Mouse (Mus musculus): ENCODE measurements around the gene Cenph. TPM values are rescaled to one million over a fixed set of nuclear protein-coding genes. Genes with fewer than 3 reads are reported as not detected.

Cenph gene
- polyA plus RNA-seq, 1 experiment, result 1.7 TPM

Other genes with a start within 250 kb of the Cenph start
- gene Ocln, start 223.2 kb downstream of the Cenph start, polyA plus RNA-seq (2012; rRNA removed), result 7.7 and 8.3 TPM in 2 replicates
- gene Marveld2, start 158.9 kb downstream of the Cenph start, polyA plus RNA-seq (2012; rRNA removed), result 1.2 and 1.3 TPM in 2 replicates
- gene Ak6, start 124.9 kb downstream of the Cenph start, polyA plus RNA-seq (2012; rRNA removed), result 139 and 148 TPM in 2 replicates
- gene Rad17, start 124.8 kb downstream of the Cenph start, polyA plus RNA-seq (2012; rRNA removed), result 14.2 and 14.5 TPM in 2 replicates
- gene Taf9, start 124.3 kb downstream of the Cenph start, polyA plus RNA-seq (2012; rRNA removed), result 19.4 and 21.2 TPM in 2 replicates
- gene Ccdc125, start 106.2 kb downstream of the Cenph start, polyA plus RNA-seq (2012; rRNA removed), result 0.67 and 0.84 TPM in 2 replicates
- 18.6 and 22.2 TPM in 2 replicates for gene Cdk7, start 45.0 kb downstream of the Cenph start, polyA plus RNA-seq (2012; rRNA removed)
- gene Mrps36, start 31.2 kb downstream of the Cenph start, polyA plus RNA-seq (2012; rRNA removed), result 79.5 and 83.3 TPM in 2 replicates
- 1.5 and 1.6 TPM in 2 replicates for gene Ccnb1, start 10.7 kb upstream of the Cenph start, polyA plus RNA-seq (2012; rRNA removed)
- gene Slc30a5, start 57.5 kb upstream of the Cenph start, polyA plus RNA-seq (2012; rRNA removed), result 42.0 and 43.4 TPM in 2 replicates

Data from frontal cortex, adult 2 months (tissue).